Mouse (Mus musculus): ENCODE data around the gene Spesp1. TPM values are rescaled to one million over a fixed set of nuclear protein-coding genes. Genes with fewer than 3 reads are reported as not detected.

Spesp1 gene
- polyA plus RNA-seq, 1 experiment from 2014 or later = not detected

DNA sequence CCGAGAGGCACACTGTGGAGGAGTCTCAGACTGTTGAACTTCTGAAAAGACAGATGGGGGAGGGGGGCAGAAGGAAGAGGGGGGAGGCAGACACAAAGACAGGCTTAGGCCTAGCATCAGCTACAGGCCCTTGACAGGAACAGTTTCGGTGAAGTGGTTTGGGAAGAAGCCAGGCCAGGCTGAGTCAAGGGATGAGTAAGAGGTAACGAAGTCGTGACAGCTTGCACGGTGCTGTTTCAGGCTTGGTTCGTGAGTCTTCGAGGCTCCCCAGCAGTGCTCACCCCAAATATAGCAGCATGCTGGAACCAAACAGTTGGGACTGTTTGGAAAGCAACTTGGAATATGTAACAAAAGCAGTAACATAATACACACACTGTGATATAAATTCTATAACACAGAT is 2.3 kb upstream of the Spesp1 start:
- no peak overlapping the region for H3K9ac ChIP-seq (ENCODE audit: low read depth, low read length)
- H3K4me3 ChIP-seq (ENCODE audit: low read depth, low read length) = no peak overlapping the region
- no peaks in the 10 kb centered on the region for H3K9me3 ChIP-seq (replicated peaks; ENCODE audit: control insufficient read depth, low read length)
- no peaks in the 10 kb centered on the region for H3K36me3 ChIP-seq (ENCODE audit: control insufficient read depth, insufficient read depth)
- no peaks in the 10 kb centered on the region for H3K4me1 ChIP-seq (ENCODE audit: control insufficient read depth, low read depth, low read length)
- H3K27ac ChIP-seq (ENCODE audit: low read length) = no peak overlapping the region
- ATAC-seq (ENCODE audit: low read depth) = no peak
- 67% methylated on average over 7 of the region's 7 CpGs for WGBS (ENCODE audit: insufficient replicate concordance)
- no peak overlapping the region for H3K4me2 ChIP-seq (ENCODE audit: low read depth, low read length)
- H3K27me3 ChIP-seq (ENCODE audit: control insufficient read depth, insufficient read depth, low read depth, low read length) = no peaks in the 10 kb centered on the region

DNA sequence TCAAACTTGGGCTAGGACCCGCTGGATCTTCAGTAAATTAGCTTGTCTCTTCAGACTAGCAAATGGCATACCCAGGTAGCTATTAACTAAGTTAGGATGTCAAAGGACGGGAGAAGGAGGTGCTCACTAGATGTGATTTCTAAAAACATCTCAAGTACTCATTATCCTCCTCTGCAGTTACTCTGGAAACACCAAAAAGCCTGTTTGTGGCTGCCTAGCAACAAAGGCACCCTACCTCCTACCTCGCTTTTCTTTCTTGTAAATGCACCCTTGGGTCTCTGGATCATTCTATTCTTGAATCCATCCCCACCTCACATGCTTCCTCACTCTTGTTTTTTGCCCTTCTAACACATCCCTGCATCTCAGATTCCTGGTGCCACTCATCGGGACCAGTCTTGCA is 5.1 kb downstream of the Spesp1 start:
- Histone ChIP-seq H3K9me3 (replicated peaks; ENCODE audit: control insufficient read depth, low read length) (no peaks in the 10 kb centered on the region), H3K9ac (ENCODE audit: low read depth, low read length) (no peak overlapping the region), H3K4me1 (ENCODE audit: control insufficient read depth, low read depth, low read length) (no peaks in the 10 kb centered on the region), H3K36me3 (ENCODE audit: control insufficient read depth, insufficient read depth) (no peaks in the 10 kb centered on the region), H3K4me2 (ENCODE audit: low read depth, low read length) (no peak overlapping the region), H3K27me3 (ENCODE audit: control insufficient read depth, insufficient read depth, low read depth, low read length) (no peaks in the 10 kb centered on the region), H3K27ac (ENCODE audit: low read length) (no peak overlapping the region), H3K4me3 (ENCODE audit: low read depth, low read length) (no peak overlapping the region)
- no peak for ATAC-seq (ENCODE audit: low read depth)
- WGBS (ENCODE audit: insufficient replicate concordance) = 55% methylated on average over 4 of the region's 4 CpGs

DNA sequence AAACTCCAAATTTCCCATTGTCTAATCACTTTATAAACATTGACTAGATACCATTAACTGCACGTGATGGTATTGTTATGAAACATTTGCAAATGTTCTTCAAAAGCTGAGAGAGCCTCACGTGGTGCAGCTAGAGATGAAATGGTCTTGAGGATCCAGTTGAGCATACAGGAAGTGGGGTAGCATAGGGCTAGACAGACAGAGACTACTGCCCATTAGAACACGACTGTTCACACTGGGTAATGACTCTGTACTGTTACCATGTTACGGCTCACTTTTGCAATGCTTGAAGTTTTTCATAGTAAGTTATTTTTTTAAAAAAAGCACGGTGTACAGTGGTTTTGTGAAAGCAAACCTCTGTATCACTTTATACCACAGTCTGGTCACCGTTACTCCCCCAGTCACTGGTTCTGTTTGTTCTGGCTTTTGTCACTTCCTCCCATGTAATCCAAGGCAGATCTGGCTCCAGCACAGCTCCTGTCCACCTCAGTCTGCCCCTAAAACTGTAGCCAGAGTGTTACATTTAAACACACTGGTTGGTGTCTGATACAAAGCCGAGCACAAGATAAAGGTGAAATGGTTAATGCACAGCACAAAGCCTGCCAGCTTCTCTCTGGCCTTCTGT is 11.1 kb downstream of the Spesp1 start:
- 27% methylated on average over 7 of the region's 7 CpGs for WGBS (ENCODE audit: insufficient replicate concordance)
- Histone ChIP-seq H3K27ac (ENCODE audit: low read length) (no peak overlapping the region), H3K4me3 (ENCODE audit: low read depth, low read length) (no peak overlapping the region), H3K36me3 (ENCODE audit: control insufficient read depth, insufficient read depth) (no peaks in the 10 kb centered on the region), H3K4me1 (ENCODE audit: control insufficient read depth, low read depth, low read length) (no peaks in the 10 kb centered on the region), H3K27me3 (ENCODE audit: control insufficient read depth, insufficient read depth, low read depth, low read length) (no peaks in the 10 kb centered on the region), H3K4me2 (ENCODE audit: low read depth, low read length) (no peak overlapping the region), H3K9ac (ENCODE audit: low read depth, low read length) (no peak overlapping the region), H3K9me3 (replicated peaks; ENCODE audit: control insufficient read depth, low read length) (no peaks in the 10 kb centered on the region)
- no peak for ATAC-seq (ENCODE audit: low read depth)

DNA sequence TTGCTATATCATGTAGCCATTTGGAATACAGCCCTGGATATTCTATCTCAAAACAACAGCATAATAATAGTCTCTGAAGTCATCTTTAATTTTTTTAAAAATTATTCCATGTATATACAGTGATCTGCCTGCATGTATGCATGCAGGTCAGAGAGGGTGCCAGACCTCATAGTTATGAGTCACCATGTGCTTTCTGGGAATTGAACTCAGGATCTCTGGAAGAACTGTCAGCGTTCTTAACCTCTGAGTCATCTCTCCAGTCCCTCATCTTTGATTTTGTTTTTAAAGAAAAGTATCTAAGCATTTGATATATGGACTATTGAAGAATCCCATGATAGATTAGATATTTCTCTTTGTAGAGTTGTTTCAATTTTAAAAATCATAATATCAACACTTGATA is 12.8 kb downstream of the Spesp1 start:
- H3K9me3 ChIP-seq (replicated peaks; ENCODE audit: control insufficient read depth, low read length) = no peaks in the 10 kb centered on the region
- H3K27me3 ChIP-seq (ENCODE audit: control insufficient read depth, insufficient read depth, low read depth, low read length) = no peaks in the 10 kb centered on the region
- no peak overlapping the region for H3K27ac ChIP-seq (ENCODE audit: low read length)
- no peak for ATAC-seq (ENCODE audit: low read depth)
- no peak overlapping the region for H3K4me3 ChIP-seq (ENCODE audit: low read depth, low read length)
- H3K4me1 ChIP-seq (ENCODE audit: control insufficient read depth, low read depth, low read length) = no peaks in the 10 kb centered on the region; the same call in 1 of the 2 replicates
- H3K4me2 ChIP-seq (ENCODE audit: low read depth, low read length) = no peak overlapping the region
- WGBS (ENCODE audit: insufficient replicate concordance) = 53% methylated on average over 1 of the region's 1 CpGs
- H3K9ac ChIP-seq (ENCODE audit: low read depth, low read length) = no peak overlapping the region
- H3K36me3 ChIP-seq (ENCODE audit: control insufficient read depth, insufficient read depth) = no peaks in the 10 kb centered on the region

DNA sequence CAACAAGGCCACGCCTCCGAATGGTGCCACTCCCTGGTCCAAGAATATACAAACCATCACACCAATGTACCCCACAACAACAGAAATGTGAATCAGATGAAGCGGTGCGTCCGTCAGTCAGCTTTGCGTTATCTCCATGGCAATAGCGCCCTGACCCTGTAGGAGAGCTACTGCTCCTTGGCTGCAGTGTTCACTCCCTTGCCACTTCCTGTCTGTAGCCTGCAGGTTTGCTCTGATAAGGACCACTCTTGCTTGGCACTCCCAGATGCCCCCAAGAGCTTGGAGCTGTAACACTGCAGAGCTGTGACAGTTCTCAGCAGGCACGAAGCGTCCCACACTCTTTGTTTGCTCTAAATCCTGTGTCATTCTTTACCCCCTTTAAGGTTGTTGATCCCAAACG is 16.7 kb downstream of the Spesp1 start:
- no peaks in the 10 kb centered on the region for H3K9me3 ChIP-seq (replicated peaks; ENCODE audit: control insufficient read depth, low read length)
- no peaks in the 10 kb centered on the region; the same call in 1 of the 2 replicates for H3K4me1 ChIP-seq (ENCODE audit: control insufficient read depth, low read depth, low read length)
- no peak overlapping the region for H3K4me2 ChIP-seq (ENCODE audit: low read depth, low read length)
- H3K27me3 ChIP-seq (ENCODE audit: control insufficient read depth, insufficient read depth, low read depth, low read length) = no peaks in the 10 kb centered on the region
- WGBS (ENCODE audit: insufficient replicate concordance) = 20% methylated on average over 10 of the region's 10 CpGs
- H3K36me3 ChIP-seq (ENCODE audit: control insufficient read depth, insufficient read depth) = no peaks in the 10 kb centered on the region
- peak; percentile 51; the same call in 1 of the 2 replicates for ATAC-seq (ENCODE audit: low read depth)
- H3K4me3 ChIP-seq (ENCODE audit: low read depth, low read length) = no peak overlapping the region
- no peak overlapping the region for H3K27ac ChIP-seq (ENCODE audit: low read length)
- H3K9ac ChIP-seq (ENCODE audit: low read depth, low read length) = no peak overlapping the region

DNA sequence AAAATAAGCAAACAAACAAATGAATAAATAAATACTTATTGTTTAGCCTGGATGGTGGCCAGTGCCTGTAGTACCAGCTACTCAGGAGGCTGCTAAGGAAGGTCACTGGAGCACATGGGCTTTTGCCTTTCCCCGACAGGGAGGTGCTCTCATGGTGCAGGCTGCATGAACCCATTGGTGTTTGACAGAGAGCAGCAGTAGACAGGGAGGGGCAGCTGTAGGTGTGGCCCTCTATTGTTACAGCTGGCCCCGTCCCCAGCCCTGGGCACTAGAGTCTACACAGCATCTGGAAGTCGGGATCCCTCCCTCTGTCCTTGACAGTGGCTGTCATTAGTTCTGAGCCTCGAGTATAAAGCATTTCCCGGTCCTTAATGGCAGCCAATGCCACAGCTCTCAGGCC is 18.4 kb downstream of the Spesp1 start:
- H3K27me3 ChIP-seq (ENCODE audit: control insufficient read depth, insufficient read depth, low read depth, low read length) = no peaks in the 10 kb centered on the region
- no peaks in the 10 kb centered on the region for H3K9me3 ChIP-seq (replicated peaks; ENCODE audit: control insufficient read depth, low read length)
- H3K9ac ChIP-seq (ENCODE audit: low read depth, low read length) = no peak overlapping the region
- no peak overlapping the region for H3K27ac ChIP-seq (ENCODE audit: low read length)
- no peak overlapping the region for H3K4me3 ChIP-seq (ENCODE audit: low read depth, low read length)
- ATAC-seq (ENCODE audit: low read depth) = no peak
- WGBS (ENCODE audit: insufficient replicate concordance) = 45% methylated on average over 5 of the region's 5 CpGs
- no peak overlapping the region for H3K4me2 ChIP-seq (ENCODE audit: low read depth, low read length)
- no peaks in the 10 kb centered on the region for H3K36me3 ChIP-seq (ENCODE audit: control insufficient read depth, insufficient read depth)
- no peaks in the 10 kb centered on the region; the same call in 1 of the 2 replicates for H3K4me1 ChIP-seq (ENCODE audit: control insufficient read depth, low read depth, low read length)

DNA sequence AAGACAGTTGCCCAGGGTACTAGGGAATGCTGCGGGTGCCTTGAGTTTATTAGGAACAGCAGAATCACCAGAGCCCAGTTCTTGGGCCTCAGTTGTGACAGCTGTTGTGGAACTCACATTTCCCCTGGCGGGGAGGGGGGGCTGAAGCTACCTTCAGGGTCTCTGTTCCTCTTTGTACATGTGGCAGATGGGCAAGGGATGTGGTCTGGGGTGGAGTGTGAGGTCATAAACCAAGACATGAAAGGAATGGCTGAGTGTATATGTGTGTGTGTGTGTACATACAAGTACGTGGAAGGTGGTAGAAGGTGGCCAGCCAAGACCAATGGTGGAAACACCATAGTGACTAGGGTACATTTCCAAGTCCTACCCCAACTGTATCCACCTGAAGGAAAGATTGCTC is 20.6 kb downstream of the Spesp1 start:
- H3K27ac ChIP-seq (ENCODE audit: low read length) = no peak overlapping the region
- WGBS (ENCODE audit: insufficient replicate concordance) = 42% methylated on average over 3 of the region's 3 CpGs
- H3K4me2 ChIP-seq (ENCODE audit: low read depth, low read length) = no peak overlapping the region
- no peaks in the 10 kb centered on the region for H3K36me3 ChIP-seq (ENCODE audit: control insufficient read depth, insufficient read depth)
- H3K4me1 ChIP-seq (ENCODE audit: control insufficient read depth, low read depth, low read length) = no peaks in the 10 kb centered on the region; the same call in 1 of the 2 replicates
- no peak overlapping the region for H3K4me3 ChIP-seq (ENCODE audit: low read depth, low read length)
- no peak overlapping the region for H3K9ac ChIP-seq (ENCODE audit: low read depth, low read length)
- H3K27me3 ChIP-seq (ENCODE audit: control insufficient read depth, insufficient read depth, low read depth, low read length) = no peaks in the 10 kb centered on the region
- H3K9me3 ChIP-seq (replicated peaks; ENCODE audit: control insufficient read depth, low read length) = no peaks in the 10 kb centered on the region
- no peak for ATAC-seq (ENCODE audit: low read depth)

DNA sequence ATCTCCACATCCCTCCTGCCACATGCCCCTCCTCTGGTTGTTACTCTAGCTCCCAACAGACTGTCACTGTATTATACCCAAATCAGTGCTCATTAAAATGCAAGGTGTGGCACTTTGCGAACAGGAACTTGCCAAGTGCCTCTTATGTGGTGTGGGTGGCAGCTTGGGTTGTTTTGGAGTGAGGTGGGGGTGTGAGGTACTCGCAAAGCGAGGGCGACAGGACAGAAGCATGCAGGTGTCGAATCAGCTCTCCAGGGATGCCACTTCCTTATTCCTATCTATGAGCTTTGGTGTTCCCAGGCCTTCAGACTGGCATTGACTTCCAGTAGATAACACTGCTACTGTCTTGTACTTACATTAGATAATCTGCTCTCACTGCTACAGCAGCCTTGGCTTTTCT is 21.0 kb downstream of the Spesp1 start:
- Histone ChIP-seq H3K9me3 (replicated peaks; ENCODE audit: control insufficient read depth, low read length) (no peaks in the 10 kb centered on the region), H3K36me3 (ENCODE audit: control insufficient read depth, insufficient read depth) (no peaks in the 10 kb centered on the region), H3K4me2 (ENCODE audit: low read depth, low read length) (no peak overlapping the region), H3K4me1 (ENCODE audit: control insufficient read depth, low read depth, low read length) (no peaks in the 10 kb centered on the region; the same call in 1 of the 2 replicates), H3K27me3 (ENCODE audit: control insufficient read depth, insufficient read depth, low read depth, low read length) (no peaks in the 10 kb centered on the region), H3K4me3 (ENCODE audit: low read depth, low read length) (no peak overlapping the region), H3K9ac (ENCODE audit: low read depth, low read length) (no peak overlapping the region), H3K27ac (ENCODE audit: low read length) (no peak overlapping the region)
- no peak for ATAC-seq (ENCODE audit: low read depth)
- 29% methylated on average over 5 of the region's 5 CpGs for WGBS (ENCODE audit: insufficient replicate concordance)

DNA sequence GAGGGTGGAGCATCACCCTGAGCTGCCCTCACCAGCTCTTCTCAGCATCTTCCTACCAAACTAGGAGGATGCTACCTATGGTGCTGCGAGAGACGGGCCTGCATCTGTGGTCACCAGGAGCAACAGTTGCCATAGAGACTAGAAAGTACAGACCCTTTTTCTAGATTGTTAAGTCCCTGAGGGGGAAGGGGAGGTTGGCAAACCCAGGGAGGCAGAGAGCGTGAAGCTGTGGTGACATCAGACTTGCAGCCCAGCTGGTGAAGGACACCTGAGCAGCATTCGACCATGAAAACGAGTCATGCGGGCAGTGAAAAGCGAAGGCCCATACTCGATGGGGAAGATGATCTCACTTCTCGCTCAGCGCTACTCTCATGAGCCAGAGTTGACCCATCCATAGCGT is 24.0 kb downstream of the Spesp1 start:
- H3K4me3 ChIP-seq (ENCODE audit: low read depth, low read length) = no peak overlapping the region
- H3K36me3 ChIP-seq (ENCODE audit: control insufficient read depth, insufficient read depth) = no peaks in the 10 kb centered on the region
- H3K9ac ChIP-seq (ENCODE audit: low read depth, low read length) = no peak overlapping the region
- WGBS (ENCODE audit: insufficient replicate concordance) = 68% methylated on average over 11 of the region's 11 CpGs
- H3K9me3 ChIP-seq (replicated peaks; ENCODE audit: control insufficient read depth, low read length) = no peaks in the 10 kb centered on the region
- no peaks in the 10 kb centered on the region for H3K27me3 ChIP-seq (ENCODE audit: control insufficient read depth, insufficient read depth, low read depth, low read length)
- no peak overlapping the region for H3K27ac ChIP-seq (ENCODE audit: low read length)
- ATAC-seq (ENCODE audit: low read depth) = no peak
- H3K4me2 ChIP-seq (ENCODE audit: low read depth, low read length) = no peak overlapping the region
- H3K4me1 ChIP-seq (ENCODE audit: control insufficient read depth, low read depth, low read length) = no peaks in the 10 kb centered on the region
